Comparison of ENCODE assay signal across 9 mouse cellular contexts in the genomic region with DNA sequence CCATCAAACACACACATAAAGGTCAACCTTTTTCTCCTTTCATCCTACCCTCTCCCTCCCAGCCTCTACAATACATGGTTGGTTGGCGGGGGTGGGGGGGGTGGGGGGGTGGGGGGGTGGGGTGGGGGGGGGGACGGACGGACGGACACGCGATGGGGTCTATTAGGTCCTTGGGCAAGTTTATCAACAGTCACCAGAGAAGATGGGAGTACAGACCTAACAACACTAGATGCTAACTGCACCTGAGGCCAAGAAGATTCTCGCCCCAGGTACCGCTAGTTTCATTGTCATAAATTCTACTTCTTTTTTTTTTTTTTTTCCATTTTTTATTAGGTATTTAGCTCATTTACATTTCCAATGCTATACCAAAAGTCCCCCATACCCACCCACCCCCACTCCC. TPM values are rescaled to one million over a fixed set of nuclear protein-coding genes. Genes with fewer than 3 reads are reported as not detected.
DNase-seq lines count a peak whose midpoint lies in the region; ATAC-seq and TF ChIP-seq lines count a peak whose summit lies in the region.
"Had no signal": no experiment of that assay in that cellular context is flagged by ENCODE, and none has a peak within 500 bp of the region (broad histone marks: within the 10 kb centered on the region; RNA-seq: fewer than 3 reads in every experiment).

No protein-coding gene starts in this region.

- no peak for DNase-seq in heart, adult 2 months
- DNase-seq in heart, adult 11 months, result no peak
- no peak for DNase-seq in testis, postnatal 14 days (ENCODE audit: low spot score)
- DNase-seq in liver, embryonic 14.5 days (ENCODE audit: low read depth in 3 of 3, low spot score in 3 of 3), result no peak
- no peak for DNase-seq in layer of hippocampus, adult 8-10 months (ENCODE audit: low spot score in 2 of 2)
- no peak for DNase-seq in kidney, adult 11 months

- H3K27me3 ChIP-seq in heart, adult 2 months (ENCODE audit: control insufficient read depth, insufficient read depth, low read length), result no peaks in the 10 kb centered on the region
- no peaks in the 10 kb centered on the region for H3K27me3 ChIP-seq in testis, adult 2 months (ENCODE audit: control insufficient read depth, insufficient read depth, low read length)
- H3K27me3 ChIP-seq in liver, embryonic 14.5 days (ENCODE audit: control insufficient read depth, insufficient read depth, low read length), result peaks cover 4% of the 10 kb centered on the region

- H3K4me3 ChIP-seq in heart, adult 2 months, result peak overlapping the region; percentile 60
- H3K4me3 ChIP-seq in testis, adult 2 months (ENCODE audit: control insufficient read depth, low read depth, low read length), result peak overlapping the region; percentile 50; the same call in 1 of the 2 replicates
- peak overlapping the region in 1 of 2 experiments; percentile 67; a peak in 2 of 4 replicates for H3K4me3 ChIP-seq in liver, embryonic 14.5 days (ENCODE audit: insufficient read depth in 1 of 2, low read depth in 2 of 2, low read length in 2 of 2)

- intact Hi-C loops in heart, adult 2 months (cut with DNase I), result loop anchor here (2.0 kb wide), 1 partner anchor 27 kb away; a partner anchor contains a TSS

- peaks cover 2% of the 10 kb centered on the region for H3K4me1 ChIP-seq in heart, adult 2 months (ENCODE audit: control insufficient read depth, insufficient read depth, low read length)
- H3K4me1 ChIP-seq in testis, adult 2 months (ENCODE audit: control insufficient read depth, insufficient read depth, low read length), result no peaks in the 10 kb centered on the region
- H3K4me1 ChIP-seq in liver, embryonic 14.5 days (replicated peaks; ENCODE audit: control insufficient read depth in 2 of 2, insufficient read depth in 2 of 2, low read length in 1 of 2), result peaks cover 2 to 3% of the 10 kb centered on the region in 2 experiments; a peak in 1 of 4 replicates

- no peaks in the 10 kb centered on the region for H3K36me3 ChIP-seq in heart, adult 2 months (ENCODE audit: control insufficient read depth, insufficient read depth, low read length)
- H3K36me3 ChIP-seq in testis, adult 2 months (ENCODE audit: control insufficient read depth, insufficient read depth, low read length), result no peaks in the 10 kb centered on the region
- H3K36me3 ChIP-seq in liver, embryonic 14.5 days (replicated peaks; ENCODE audit: control insufficient read depth, insufficient read depth, low read depth), result no peaks in the 10 kb centered on the region

- peak overlapping the region; percentile 31; the same call in 1 of the 2 replicates for H3K27ac ChIP-seq in heart, adult 2 months
- H3K27ac ChIP-seq in testis, adult 2 months (ENCODE audit: control insufficient read depth, insufficient read depth, low read depth, low read length), result no peak overlapping the region
- H3K27ac ChIP-seq in liver, embryonic 14.5 days, result no peak overlapping the region

- no peak for TF ChIP-seq CTCF in heart, adult 2 months (IDR thresholded peaks at IDR 0.05)
- TF ChIP-seq CTCF in testis, adult 2 months (IDR thresholded peaks at IDR 0.05; ENCODE audit: control insufficient read depth, insufficient read depth, insufficient replicate concordance, low read depth, low read length), result no peak
- no peak for TF ChIP-seq CTCF in liver, embryonic 14.5 days (IDR thresholded peaks at IDR 0.05; ENCODE audit: low read depth)

- no peak for TF ChIP-seq EP300 in heart, adult 2 months (IDR thresholded peaks at IDR 0.05; ENCODE audit: insufficient read depth, low read depth, low read length)
- no peak for TF ChIP-seq EP300 in liver, embryonic 14.5 days (IDR thresholded peaks at IDR 0.05; ENCODE audit: low read depth)

- H3K9ac ChIP-seq in heart, adult 2 months (ENCODE audit: low read depth, low read length), result no peak overlapping the region; the same call in 1 of the 2 replicates
- no peak overlapping the region for H3K9ac ChIP-seq in liver, embryonic 14.5 days (replicated peaks)

- no peaks in the 10 kb centered on the region for H3K9me3 ChIP-seq in liver, embryonic 14.5 days (ENCODE audit: control insufficient read depth, low read length)

- H3K79me2 ChIP-seq in heart, adult 2 months (replicated peaks; ENCODE audit: control insufficient read depth, insufficient read depth, low read length), result no peaks in the 10 kb centered on the region

- WGBS in heart, adult 2 months, result 79% methylated on average over 8 of the region's 8 CpGs
- 68% methylated on average over 8 of the region's 8 CpGs for WGBS in liver, embryonic 14.5 days (ENCODE audit: insufficient replicate concordance)

- ATAC-seq in liver, embryonic 14.5 days (ENCODE audit: insufficient read depth), result no peak
- no peak for ATAC-seq in monocyte, adult 5-6 weeks (replicated peaks; ENCODE audit: insufficient number of reproducible peaks, low FRiP score, low TSS enrichment, poor library complexity, severe bottlenecking)

- peak overlapping the region; percentile 76 for H3K4me2 ChIP-seq in liver, embryonic 14.5 days (ENCODE audit: low read depth)

- no peak for TF ChIP-seq POLR2A in heart, adult 2 months (IDR thresholded peaks at IDR 0.05; ENCODE audit: insufficient read depth, low read depth, low read length)
- TF ChIP-seq POLR2A in testis, adult 2 months (IDR thresholded peaks at IDR 0.05; ENCODE audit: control insufficient read depth, low read depth, low read length), result no peak

RNA-seq across cellular contexts. Expression of a gene that starts 23.2 kb away (rescaled TPM):
- total RNA-seq in heart, adult 2 months (2021), result not detected
- 0.16 TPM in 1 of 2 replicates, not detected in the other for polyA plus RNA-seq in heart, adult 2 months (2012; rRNA removed)
- 176 and 193 TPM in 2 replicates for polyA plus RNA-seq in testis, adult 2 months (2012; rRNA removed)
- 0.11 and 0.20 TPM in 2 replicates for polyA plus RNA-seq in liver, embryonic 14.5 days (2012; rRNA removed)
- 0.19 TPM in 1 of 2 replicates, not detected in the other for polyA plus RNA-seq in liver, embryonic 14.5 days (2014; fragmentation: Nextera tagmentation; extraction: Ambion mirVana)
- total RNA-seq in layer of hippocampus, adult 8-10 months (2022), result not detected
- total RNA-seq in monocyte, adult 5-6 weeks (2017), result not detected in 3 replicates
- total RNA-seq: hematopoietic stem cell, adult 5-6 weeks had no signal

RNA-seq across cellular contexts. Expression of a gene that starts 26.5 kb away (rescaled TPM):
- total RNA-seq in heart, adult 2 months (2021), result 10 to 100 TPM; 37.9 to 38.3 TPM
- polyA plus RNA-seq in heart, adult 2 months (2012; rRNA removed), result 17.2 and 25.4 TPM in 2 replicates
- polyA plus RNA-seq in testis, adult 2 months (2012; rRNA removed), result 5.4 and 6.3 TPM in 2 replicates
- 4.4 and 7.2 TPM in 2 replicates for polyA plus RNA-seq in liver, embryonic 14.5 days (2012; rRNA removed)
- 15.3 and 17.3 TPM in 2 replicates for polyA plus RNA-seq in liver, embryonic 14.5 days (2014; fragmentation: Nextera tagmentation; extraction: Ambion mirVana)
- 10 to 100 TPM; 44.5 to 57.4 (median 51.1) TPM for total RNA-seq in layer of hippocampus, adult 8-10 months (2022)
- 21.2 to 28.4 TPM (median 21.4 TPM) in 3 replicates for total RNA-seq in monocyte, adult 5-6 weeks (2017)
